Mouse (Mus musculus) ES-E14 (cell line): ENCODE measurements at regions not wholly inside any gene's neighbourhood (a gene's known extent, or its start where the extent isn't known, plus 50 kb on each side); places are given as distances from the start of the nearest gene placed in this dataset.

Experiments
- CHD2 ChIP-seq: IDR thresholded peaks from 2 replicates; pipeline ENCODE4 v1.6.1; 2014; ENCODE audit warnings: mild to moderate bottlenecking, low read depth, low read length, inconsistent platforms
- HCFC1 ChIP-seq: IDR thresholded peaks from 2 replicates; pipeline ENCODE4 v1.6.1; 2012; ENCODE audit warnings: low read length, inconsistent platforms, borderline replicate concordance; ENCODE audit not compliant: insufficient read depth
- MAFK ChIP-seq: IDR thresholded peaks from 2 replicates; pipeline ENCODE4 v1.6.1; 2014; ENCODE audit warnings: mild to moderate bottlenecking, low read depth, low read length, inconsistent platforms; ENCODE audit not compliant: insufficient read depth
- ZC3H11A ChIP-seq: IDR thresholded peaks from 2 replicates; pipeline ENCODE4 v1.6.1; 2012; ENCODE audit warnings: low read depth, mild to moderate bottlenecking, inconsistent platforms, low read length, borderline replicate concordance
- ZNF384 ChIP-seq: IDR thresholded peaks from 2 replicates; pipeline ENCODE4 v1.6.1; 2012; ENCODE audit warnings: low read depth, low read length, inconsistent platforms

- TF ChIP-seq CHD2 (no peak), HCFC1 (no peak), ZNF384 (no peak), MAFK (no peak), ZC3H11A (no peak)
Measured at GRCm38 (mm10) chr10:119382257-119382656, 71.4 kb upstream of the Grip1 start.
